Mouse (Mus musculus) lung, embryonic 14.5 days (tissue): ENCODE data around the gene Farsb. TPM values are rescaled to one million over a fixed set of nuclear protein-coding genes. Genes with fewer than 3 reads are reported as not detected.
A peak's percentile ranks its signal among the peaks of the same experiment; 100 is the strongest.

Source experiments
- ATAC-seq: fragments of 200-750 bp; cut with Nextera tagmentation; 2 replicates; pipeline ENCODE4 v1.8.0; 2017; ENCODE audit warnings: mild to moderate bottlenecking, moderate TSS enrichment, moderate library complexity; ENCODE audit not compliant: insufficient read depth
- DNase-seq: peaks from one replicate; pipeline ENCODE4 v3.0.0-alpha.2; 2015
- H3K27ac ChIP-seq: fragments of 300-500 bp; sonication (generic); 2 replicates; pipeline ENCODE4 v1.5.1; 2014; ENCODE audit warnings: low read depth, mild to moderate bottlenecking, moderate library complexity
- H3K27me3 ChIP-seq: fragments of 300-500 bp; sonication (generic); 2 replicates; pipeline ENCODE4 v1.6.1; 2014; ENCODE audit warnings: low read length, control low read depth; ENCODE audit not compliant: insufficient read depth
- H3K36me3 ChIP-seq: fragments of 300-500 bp; sonication (generic); 2 replicates; pipeline ENCODE4 v1.6.1; 2014; ENCODE audit warnings: control low read depth; ENCODE audit not compliant: insufficient read depth
- H3K4me1 ChIP-seq: fragments of 300-500 bp; sonication (generic); 2 replicates; pipeline ENCODE4 v1.6.1; 2014; ENCODE audit warnings: antibody characterized with exemption, control low read depth; ENCODE audit not compliant: insufficient read depth
- H3K4me2 ChIP-seq: fragments of 300-500 bp; sonication (generic); 2 replicates; pipeline ENCODE4 v1.6.1; 2014; ENCODE audit warnings: mild to moderate bottlenecking
- H3K4me3 ChIP-seq: fragments of 300-500 bp; sonication (generic); 2 replicates; pipeline ENCODE4 v1.5.1; 2014; ENCODE audit warnings: low read depth, low read length
- H3K9ac ChIP-seq: fragments of 300-500 bp; sonication (generic); 2 replicates; pipeline ENCODE4 v1.6.1; 2014
- H3K9me3 ChIP-seq: fragments of 300-500 bp; sonication (generic); 2 replicates; pipeline ENCODE4 v1.6.1; 2016; ENCODE audit warnings: low read depth, low read length, control low read depth
- CTCF ChIP-seq: IDR thresholded peaks from 2 replicates; pipeline ENCODE4 v1.5.1; 2016; ENCODE audit warnings: antibody characterized with exemption, low read depth
- WGBS: fragments of 180-500 bp; shearing (Covaris S2); extraction: QIAGEN DNeasy Blood & Tissue Kit; methylation state at CpG from one replicate; pipeline ENCODE4 v1.1.7; 2014; 5-methylcytosine and 5-hydroxymethylcytosine counted together
- polyA plus RNA-seq: library from polyadenylated mRNA; unstranded; fragments of >200 nt; fragmentation: Nextera tagmentation; extraction: Ambion mirVana; gene quantifications from 2 replicates; pipeline ENCODE4 v1.2.1, GENCODE M21; 2014

Farsb gene
- 140 and 142 TPM in 2 replicates for polyA plus RNA-seq

DNA sequence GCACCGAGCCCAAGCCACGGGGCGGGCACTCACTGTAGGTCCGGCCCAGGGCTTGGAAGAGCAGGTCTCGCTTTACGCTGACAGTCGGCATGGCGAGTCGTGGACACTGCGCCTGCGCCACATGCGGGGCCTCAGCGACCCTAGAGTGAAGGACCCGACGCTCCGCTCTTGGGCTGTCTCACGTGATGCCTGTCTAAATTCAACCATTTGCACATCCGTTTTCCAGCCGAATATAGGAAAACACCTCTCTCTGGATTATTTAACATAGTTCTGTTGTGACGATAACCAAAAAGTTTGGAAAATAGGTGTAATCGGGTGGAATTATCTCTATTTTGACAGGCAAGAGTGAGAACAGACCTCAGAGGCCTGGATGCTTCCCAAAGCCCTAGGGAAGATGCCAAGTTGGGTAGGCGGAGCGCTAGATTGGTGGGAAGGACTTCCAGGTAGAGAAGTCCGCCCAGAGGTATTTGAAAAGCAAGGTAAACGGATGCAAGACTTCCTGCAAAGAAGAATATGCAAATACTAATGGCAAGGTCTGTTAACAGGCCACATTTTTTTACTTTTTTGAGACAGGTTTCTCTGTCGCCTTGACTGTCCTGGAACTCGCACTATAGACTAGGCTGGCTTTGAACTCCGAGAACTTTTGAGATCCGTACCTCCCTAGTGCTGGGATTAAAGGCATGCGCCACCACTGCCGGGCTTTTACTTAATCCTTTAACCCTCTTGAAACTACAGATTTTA lies at the start of gene Farsb:
TSS of gene Farsb (minus strand) at position 146 of the 741 bp plus-strand sequence.
- H3K9me3 ChIP-seq, result no peaks in the 10 kb centered on the region
- H3K4me1 ChIP-seq, result peaks cover 7% of the 10 kb centered on the region; the same call in 1 of the 2 replicates
- H3K4me3 ChIP-seq, result peak within 1 kb of the TSS; percentile 90
- peak within 1 kb of the TSS; percentile 65 for H3K27ac ChIP-seq
- H3K9ac ChIP-seq, result peak within 1 kb of the TSS; percentile 69
- H3K36me3 ChIP-seq, result no peaks in the 10 kb centered on the region
- no peaks in the 10 kb centered on the region for H3K27me3 ChIP-seq
- WGBS, result under 1% methylated on average over 31 of the region's 31 CpGs
- no peak for TF ChIP-seq CTCF
- DNase-seq (peak; percentile 96), ATAC-seq (peak; percentile 98)
- H3K4me2 ChIP-seq, result peak within 1 kb of the TSS; percentile 72

DNA sequence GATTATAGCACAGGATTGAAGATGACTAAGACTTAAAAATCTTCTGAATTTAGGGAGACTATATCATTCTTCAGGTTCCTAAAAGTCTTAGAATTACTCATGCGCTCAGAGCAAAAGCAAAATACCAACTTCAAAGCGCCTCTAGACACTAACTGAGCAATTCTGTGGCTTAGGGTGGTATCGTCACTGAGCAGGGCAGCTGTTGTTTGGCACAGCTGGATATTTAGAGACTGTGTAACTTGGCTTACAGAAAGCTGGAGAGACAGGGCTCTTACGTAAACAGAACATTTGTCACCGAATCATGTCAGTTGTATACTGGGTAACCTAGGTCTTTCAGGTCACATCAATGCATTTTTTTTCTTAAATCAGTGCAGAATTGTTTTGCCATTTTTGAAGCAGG lies 49.7 kb upstream of the Farsb start:
- WGBS, result 48% methylated on average over 5 of the region's 5 CpGs
- DNase-seq (peak; percentile 28), ATAC-seq (no peak)
- Histone ChIP-seq H3K4me2 (no peak overlapping the region), H3K4me1 (no peaks in the 10 kb centered on the region), H3K4me3 (no peak overlapping the region), H3K27ac (no peak overlapping the region), H3K36me3 (no peaks in the 10 kb centered on the region), H3K27me3 (no peaks in the 10 kb centered on the region), H3K9me3 (no peaks in the 10 kb centered on the region), H3K9ac (no peak overlapping the region)
- TF ChIP-seq CTCF, result no peak

DNA sequence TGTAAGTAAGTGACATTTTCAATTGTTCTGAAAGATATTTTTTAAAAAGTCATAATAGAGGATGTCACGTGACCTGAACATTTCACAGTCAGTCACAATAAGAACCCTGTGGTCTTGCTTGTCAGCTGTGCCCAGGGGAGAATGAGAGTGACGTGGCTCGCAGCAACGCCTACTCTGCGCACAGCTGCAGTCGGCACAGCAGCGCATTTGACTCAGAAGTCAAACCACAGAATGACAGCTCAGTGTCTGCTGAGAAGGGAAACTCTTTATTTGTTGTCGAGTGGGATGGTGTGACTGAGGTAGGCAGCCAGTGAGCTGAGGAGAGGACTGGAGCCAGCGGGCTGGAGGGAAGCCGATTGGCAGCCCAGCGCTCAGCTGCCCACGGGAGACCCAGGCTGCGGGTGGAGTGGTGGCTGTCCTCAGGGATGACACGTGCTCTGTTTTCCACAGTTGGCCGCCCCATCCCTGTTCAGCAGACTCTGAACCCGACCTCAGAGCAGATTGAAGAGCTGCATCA lies 48.9 kb upstream of the Farsb start:
- Histone ChIP-seq H3K9me3 (no peaks in the 10 kb centered on the region), H3K36me3 (no peaks in the 10 kb centered on the region), H3K4me3 (peak overlapping the region; percentile 36), H3K4me1 (no peaks in the 10 kb centered on the region), H3K9ac (peak overlapping the region; percentile 32), H3K4me2 (peak overlapping the region; percentile 71), H3K27ac (peak overlapping the region; percentile 5; the same call in 1 of the 2 replicates), H3K27me3 (no peaks in the 10 kb centered on the region)
- no peak for TF ChIP-seq CTCF
- peak; percentile 94 for ATAC-seq
- peak; percentile 76 for DNase-seq
- 17% methylated on average over 16 of the region's 16 CpGs for WGBS

DNA sequence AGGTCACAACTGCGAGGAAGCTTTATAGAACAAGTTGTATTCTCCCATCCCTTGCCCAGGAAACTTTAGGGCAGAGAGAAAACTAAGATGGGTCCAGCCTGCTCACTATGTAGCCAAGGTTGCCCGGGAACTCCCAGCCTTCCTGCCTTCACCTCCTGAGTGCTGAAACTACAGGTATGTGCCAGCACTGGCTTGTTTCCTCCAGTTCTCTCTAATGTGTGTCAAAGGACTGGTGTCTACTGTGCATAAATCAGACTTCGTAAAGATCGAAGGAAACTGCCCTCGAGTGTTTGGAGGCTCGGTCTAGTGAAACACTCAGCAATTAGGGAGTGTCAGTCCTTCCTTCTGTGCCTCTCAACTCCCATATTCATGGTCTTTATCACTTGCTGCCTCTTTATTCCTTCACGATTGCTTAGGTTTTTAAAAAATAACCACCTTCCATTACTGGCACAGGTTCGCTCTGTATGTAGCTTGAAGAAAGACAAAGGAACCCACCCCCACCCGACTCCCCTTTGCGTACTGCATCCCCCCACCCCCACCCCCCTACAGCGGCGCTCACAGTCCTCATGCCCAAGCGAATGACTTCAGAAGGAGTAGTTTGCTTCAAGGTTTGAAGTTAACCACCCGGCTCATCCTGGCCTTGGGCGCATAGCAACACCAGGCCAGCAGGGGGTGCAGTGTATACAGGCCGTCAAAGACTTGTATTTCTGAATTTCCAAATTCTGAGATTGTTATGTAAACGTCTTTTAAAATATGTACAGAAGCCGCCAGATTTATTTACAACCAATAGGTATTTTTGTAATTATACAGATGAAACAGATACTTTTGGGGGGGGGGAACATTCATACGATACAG lies 47.8 kb upstream of the Farsb start:
- peak overlapping the region; percentile 71 for H3K4me2 ChIP-seq
- DNase-seq, result peak; percentile 91
- H3K27ac ChIP-seq, result no peak overlapping the region
- H3K4me3 ChIP-seq, result peak overlapping the region; percentile 36
- no peaks in the 10 kb centered on the region for H3K9me3 ChIP-seq
- ATAC-seq, result peak; percentile 48
- no peaks in the 10 kb centered on the region for H3K36me3 ChIP-seq
- H3K27me3 ChIP-seq, result no peaks in the 10 kb centered on the region
- TF ChIP-seq CTCF, result peak; percentile 85
- WGBS, result 30% methylated on average over 19 of the region's 19 CpGs
- no peaks in the 10 kb centered on the region for H3K4me1 ChIP-seq
- no peak overlapping the region for H3K9ac ChIP-seq

DNA sequence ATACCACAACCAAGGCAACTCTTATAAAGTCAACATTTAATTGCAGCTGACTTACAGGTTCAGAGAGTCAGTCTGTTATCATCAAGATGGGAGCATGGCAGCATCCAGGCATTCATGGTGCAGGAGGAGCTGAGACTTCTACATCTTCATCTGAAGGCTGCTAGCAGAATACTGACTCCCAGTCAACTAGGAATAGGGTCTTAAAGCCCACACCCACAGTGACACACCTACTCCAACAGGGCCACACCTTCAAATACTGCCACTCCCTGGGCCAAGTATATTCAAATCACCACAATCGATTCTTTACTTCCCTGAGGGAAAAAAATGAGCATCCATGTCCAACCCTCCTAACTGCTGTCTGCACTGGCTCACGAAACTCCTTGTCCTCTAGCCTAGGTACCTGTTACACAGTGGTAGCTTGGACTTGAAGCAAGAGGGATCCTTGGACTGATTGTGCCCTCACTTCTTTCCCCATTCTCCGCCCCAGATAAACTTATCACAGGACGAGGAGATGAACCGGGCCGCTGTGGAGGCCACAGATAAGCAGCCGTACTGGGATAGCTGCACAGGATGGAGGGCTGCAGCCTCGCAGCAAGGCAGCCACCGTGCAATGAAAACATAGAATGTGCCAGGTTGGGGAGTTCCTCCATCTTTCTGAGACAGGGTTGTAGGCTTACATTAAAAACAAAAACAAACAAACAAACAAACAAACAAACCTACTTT lies 45.9 kb upstream of the Farsb start:
- H3K4me3 ChIP-seq, result no peak overlapping the region

DNA sequence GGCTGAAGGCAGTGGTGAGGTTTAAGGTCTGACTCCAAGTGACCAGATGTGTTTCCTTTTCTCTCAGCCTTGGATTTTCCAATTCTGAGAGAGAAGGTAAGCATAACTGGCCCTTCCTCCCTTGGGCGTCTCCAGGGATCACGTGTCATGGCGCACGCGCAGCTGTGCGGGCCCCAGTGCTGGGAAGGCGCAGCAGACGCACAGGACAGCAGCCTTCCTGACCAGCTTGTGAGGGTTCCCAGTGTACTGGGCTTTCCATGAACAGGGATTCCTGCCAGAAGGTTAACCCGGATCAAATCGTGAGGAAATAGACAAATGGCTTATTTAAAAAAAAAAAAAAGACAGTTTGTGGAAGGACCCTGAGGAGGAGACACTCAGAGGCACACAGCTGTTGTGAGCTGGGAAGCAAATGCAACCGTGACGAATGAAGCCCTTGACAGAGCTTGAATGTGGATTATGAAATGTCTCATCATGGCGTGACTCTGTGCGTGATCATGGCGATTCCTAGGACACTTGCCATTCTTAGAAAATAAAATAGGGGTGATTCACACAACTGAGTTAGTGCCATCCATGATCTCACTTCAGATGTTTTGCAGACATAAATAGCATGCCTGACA lies 43.6 kb upstream of the Farsb start:
- Histone ChIP-seq H3K27me3 (no peaks in the 10 kb centered on the region), H3K4me2 (no peak overlapping the region), H3K4me3 (no peak overlapping the region), H3K4me1 (no peaks in the 10 kb centered on the region), H3K36me3 (no peaks in the 10 kb centered on the region), H3K9ac (no peak overlapping the region), H3K27ac (no peak overlapping the region), H3K9me3 (no peaks in the 10 kb centered on the region)
- ATAC-seq, result peak; percentile 28; the same call in 1 of the 2 replicates
- 62% methylated on average over 15 of the region's 15 CpGs for WGBS
- peak; percentile 22 for DNase-seq
- no peak for TF ChIP-seq CTCF

More for the DNA sequence above, 45.9 kb upstream of the Farsb start:
- 67% methylated on average over 9 of the region's 9 CpGs for WGBS
- Histone ChIP-seq H3K27ac (no peak overlapping the region), H3K4me1 (no peaks in the 10 kb centered on the region), H3K9ac (no peak overlapping the region), H3K27me3 (no peaks in the 10 kb centered on the region), H3K4me2 (no peak overlapping the region), H3K9me3 (no peaks in the 10 kb centered on the region), H3K36me3 (no peaks in the 10 kb centered on the region)
- DNase-seq (no peak), ATAC-seq (no peak)
- no peak for TF ChIP-seq CTCF
